Mouse (Mus musculus): ENCODE results near the gene Adprh. TPM values are rescaled to one million over a fixed set of nuclear protein-coding genes. Genes with fewer than 3 reads are reported as not detected.
A peak's percentile ranks its signal among the peaks of the same experiment; 100 is the strongest.

Adprh gene
- total and polyA plus RNA-seq, 3 experiments, result 23.4 to 27.9 (median 25.2) TPM

DNA sequence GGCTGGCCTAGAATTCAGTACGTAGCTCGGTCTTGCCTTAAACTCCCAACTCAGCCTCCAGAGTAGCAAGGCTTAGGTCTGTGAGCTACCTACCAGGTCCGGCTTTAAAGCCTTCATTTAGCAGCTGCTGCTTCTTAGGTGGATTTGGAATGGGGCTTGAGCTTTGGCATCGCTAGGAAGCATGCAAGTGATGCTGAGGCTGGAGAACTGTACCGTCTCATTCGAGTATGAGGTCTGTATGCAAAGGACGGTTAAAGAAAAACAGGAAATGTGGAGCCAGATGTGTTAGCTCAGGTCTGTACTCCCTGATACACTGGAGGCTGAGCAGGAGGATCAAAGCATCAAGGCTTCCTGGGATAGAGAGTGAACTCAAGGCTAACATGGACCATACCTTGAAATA lies 9.7 kb upstream of the Adprh start:
- TF ChIP-seq CTCF (IDR thresholded peaks at IDR 0.05), result no peak
- no peak for TF ChIP-seq POLR2A (IDR thresholded peaks at IDR 0.05; ENCODE audit: insufficient read depth, low read depth, low read length)
- TF ChIP-seq EP300 (IDR thresholded peaks at IDR 0.05; ENCODE audit: insufficient read depth, low read depth, low read length), result no peak
- H3K27ac ChIP-seq, result no peak overlapping the region
- intact Hi-C loops (cut with DNase I), result no loop called here
- no peaks in the 10 kb centered on the region for H3K27me3 ChIP-seq (ENCODE audit: control insufficient read depth, insufficient read depth, low read length)
- no peaks in the 10 kb centered on the region for H3K79me2 ChIP-seq (replicated peaks; ENCODE audit: control insufficient read depth, insufficient read depth, low read length)
- DNase-seq, result no peak
- WGBS, result 67% methylated on average over 7 of the region's 7 CpGs
- H3K4me3 ChIP-seq, result no peak overlapping the region
- no peaks in the 10 kb centered on the region for H3K36me3 ChIP-seq (ENCODE audit: control insufficient read depth, insufficient read depth, low read length)
- no peaks in the 10 kb centered on the region for H3K4me1 ChIP-seq (ENCODE audit: control insufficient read depth, insufficient read depth, low read length)
- H3K9ac ChIP-seq (ENCODE audit: low read depth, low read length), result no peak overlapping the region

DNA sequence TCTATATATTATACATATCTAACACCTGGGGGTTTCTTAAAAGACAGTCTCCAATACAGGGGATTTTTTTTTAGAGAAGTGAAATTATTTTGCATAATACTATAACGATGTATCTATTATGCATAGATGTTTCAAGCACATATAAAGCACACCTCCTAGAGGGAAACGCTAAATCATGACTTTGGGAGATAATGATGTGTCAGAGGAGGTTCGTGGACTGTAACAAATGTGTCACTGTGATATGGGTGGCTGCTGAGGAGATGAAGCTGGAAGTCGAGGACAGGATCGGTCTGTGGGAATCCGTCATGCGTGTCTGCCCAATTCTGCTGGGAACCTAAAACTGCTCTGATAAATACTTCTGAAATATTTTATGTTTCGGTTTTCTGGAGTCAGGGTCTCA lies 9.2 kb upstream of the Adprh start:
- TF ChIP-seq EP300 (IDR thresholded peaks at IDR 0.05; ENCODE audit: insufficient read depth, low read depth, low read length) (no peak), POLR2A (IDR thresholded peaks at IDR 0.05; ENCODE audit: insufficient read depth, low read depth, low read length) (no peak), CTCF (IDR thresholded peaks at IDR 0.05) (no peak)
- Histone ChIP-seq H3K4me3 (no peak overlapping the region), H3K79me2 (replicated peaks; ENCODE audit: control insufficient read depth, insufficient read depth, low read length) (no peaks in the 10 kb centered on the region), H3K9ac (ENCODE audit: low read depth, low read length) (no peak overlapping the region), H3K27me3 (ENCODE audit: control insufficient read depth, insufficient read depth, low read length) (no peaks in the 10 kb centered on the region), H3K4me1 (ENCODE audit: control insufficient read depth, insufficient read depth, low read length) (no peaks in the 10 kb centered on the region), H3K36me3 (ENCODE audit: control insufficient read depth, insufficient read depth, low read length) (no peaks in the 10 kb centered on the region), H3K27ac (no peak overlapping the region)
- DNase-seq, result no peak
- intact Hi-C loops (cut with DNase I), result no loop called here
- WGBS, result 79% methylated on average over 8 of the region's 8 CpGs

GRCm38 (mm10) chr16:38459990-38460389 lies 7.5 kb upstream of the Adprh start:
- H3K79me2 ChIP-seq (replicated peaks; ENCODE audit: control insufficient read depth, insufficient read depth, low read length), result no peaks in the 10 kb centered on the region
- intact Hi-C loops (cut with DNase I), result no loop called here
- H3K36me3 ChIP-seq (ENCODE audit: control insufficient read depth, insufficient read depth, low read length), result no peaks in the 10 kb centered on the region
- no peaks in the 10 kb centered on the region for H3K27me3 ChIP-seq (ENCODE audit: control insufficient read depth, insufficient read depth, low read length)
- WGBS, result 78% methylated on average over 4 of the region's 4 CpGs
- DNase-seq, result no peak
- no peak overlapping the region for H3K4me3 ChIP-seq
- no peak overlapping the region for H3K27ac ChIP-seq
- H3K9ac ChIP-seq (ENCODE audit: low read depth, low read length), result no peak overlapping the region
- no peaks in the 10 kb centered on the region for H3K4me1 ChIP-seq (ENCODE audit: control insufficient read depth, insufficient read depth, low read length)
- TF ChIP-seq POLR2A (IDR thresholded peaks at IDR 0.05; ENCODE audit: insufficient read depth, low read depth, low read length) (no peak), CTCF (IDR thresholded peaks at IDR 0.05) (no peak), EP300 (IDR thresholded peaks at IDR 0.05; ENCODE audit: insufficient read depth, low read depth, low read length) (no peak)

DNA sequence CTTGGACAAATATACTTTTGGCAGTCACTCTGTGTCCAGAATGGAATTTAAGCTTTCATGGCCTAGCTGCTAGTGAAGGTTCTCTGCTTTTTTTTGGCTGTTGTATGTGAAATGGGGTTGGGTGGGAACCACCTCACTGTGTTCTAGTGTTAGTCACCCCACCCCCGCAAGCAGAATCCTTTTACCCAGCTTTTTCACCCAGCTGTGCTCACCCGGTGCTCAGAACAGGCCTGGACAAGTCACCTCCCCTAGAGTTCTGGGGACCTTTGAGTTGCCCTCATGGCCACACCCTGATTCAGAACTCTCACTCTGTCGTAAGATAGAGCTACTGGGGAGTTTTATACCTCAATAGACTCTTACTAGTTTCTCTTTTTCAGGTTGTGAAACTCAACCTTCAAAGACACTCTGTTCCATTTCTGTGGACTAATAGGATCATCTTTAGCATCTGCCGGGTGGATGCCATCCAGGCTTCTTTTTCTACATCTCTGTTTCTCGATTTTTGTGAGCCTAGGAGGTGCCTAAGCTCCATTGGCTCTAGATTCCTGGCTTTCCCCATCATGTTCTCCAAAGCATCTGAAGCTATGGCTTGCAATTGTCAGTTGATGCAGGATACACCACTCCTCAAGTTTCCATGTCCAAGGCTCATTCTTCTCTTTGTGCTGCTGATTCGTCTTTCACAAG lies 6.2 kb upstream of the Adprh start:
- peak in 1 of 2 experiments; percentile 23 for DNase-seq
- intact Hi-C loops (cut with DNase I), result no loop called here
- no peaks in the 10 kb centered on the region for H3K79me2 ChIP-seq (replicated peaks; ENCODE audit: control insufficient read depth, insufficient read depth, low read length)

DNA sequence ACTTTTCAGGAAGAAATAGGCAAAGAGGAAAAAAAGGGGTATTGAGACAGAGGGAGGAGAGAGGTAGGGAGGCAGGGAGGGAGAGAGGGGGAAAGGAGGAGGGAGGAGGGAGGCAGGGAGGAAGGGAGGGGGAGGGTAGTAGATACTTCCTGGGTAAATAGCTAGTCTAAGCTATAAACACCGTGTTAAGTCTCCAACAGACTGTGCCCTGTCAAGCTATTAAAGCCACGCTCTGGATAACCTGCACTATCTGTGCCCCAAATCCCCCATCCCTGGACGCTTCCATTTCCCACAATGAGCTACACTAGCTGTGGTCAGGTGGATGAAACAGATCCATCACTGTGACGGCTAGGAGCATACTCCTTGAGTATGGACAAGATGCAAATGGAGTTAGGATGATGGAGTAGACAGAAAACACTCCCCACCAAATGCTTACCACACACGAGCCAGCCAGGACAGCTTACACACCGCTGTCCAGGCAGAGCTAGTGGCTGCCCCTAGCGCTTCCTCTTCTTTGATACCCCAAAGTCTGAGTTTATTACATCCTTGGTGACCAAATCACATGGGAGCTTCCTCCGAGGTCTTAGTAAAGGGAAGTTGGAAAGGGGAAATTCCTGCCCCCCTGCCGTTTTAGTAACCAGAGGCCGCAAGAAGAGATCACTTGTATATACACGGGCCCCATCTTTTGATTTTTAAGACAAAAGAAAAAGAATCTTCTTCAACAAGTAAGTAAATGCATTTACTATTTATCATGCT lies 4.5 kb upstream of the Adprh start:
- WGBS, result 56% methylated on average over 11 of the region's 11 CpGs
- no peak overlapping the region for H3K4me3 ChIP-seq
- TF ChIP-seq POLR2A (IDR thresholded peaks at IDR 0.05; ENCODE audit: insufficient read depth, low read depth, low read length) (no peak), CTCF (IDR thresholded peaks at IDR 0.05) (no peak), EP300 (IDR thresholded peaks at IDR 0.05; ENCODE audit: insufficient read depth, low read depth, low read length) (no peak)
- DNase-seq, result peak in 1 of 2 experiments; percentile 18
- H3K36me3 ChIP-seq (ENCODE audit: control insufficient read depth, insufficient read depth, low read length), result no peaks in the 10 kb centered on the region
- intact Hi-C loops (cut with DNase I), result no loop called here
- H3K27me3 ChIP-seq (ENCODE audit: control insufficient read depth, insufficient read depth, low read length), result no peaks in the 10 kb centered on the region
- H3K27ac ChIP-seq, result no peak overlapping the region
- no peaks in the 10 kb centered on the region; the same call in 1 of the 2 replicates for H3K4me1 ChIP-seq (ENCODE audit: control insufficient read depth, insufficient read depth, low read length)
- H3K9ac ChIP-seq (ENCODE audit: low read depth, low read length), result no peak overlapping the region
- no peaks in the 10 kb centered on the region for H3K79me2 ChIP-seq (replicated peaks; ENCODE audit: control insufficient read depth, insufficient read depth, low read length)

More for the DNA sequence above, 6.2 kb upstream of the Adprh start:
- H3K4me3 ChIP-seq, result no peak overlapping the region
- no peaks in the 10 kb centered on the region for H3K36me3 ChIP-seq (ENCODE audit: control insufficient read depth, insufficient read depth, low read length)
- no peak overlapping the region for H3K9ac ChIP-seq (ENCODE audit: low read depth, low read length)
- H3K27ac ChIP-seq, result no peak overlapping the region
- H3K27me3 ChIP-seq (ENCODE audit: control insufficient read depth, insufficient read depth, low read length), result no peaks in the 10 kb centered on the region
- WGBS, result 59% methylated on average over 6 of the region's 6 CpGs
- no peaks in the 10 kb centered on the region for H3K4me1 ChIP-seq (ENCODE audit: control insufficient read depth, insufficient read depth, low read length)
- TF ChIP-seq CTCF (IDR thresholded peaks at IDR 0.05) (no peak), EP300 (IDR thresholded peaks at IDR 0.05; ENCODE audit: insufficient read depth, low read depth, low read length) (no peak), POLR2A (IDR thresholded peaks at IDR 0.05; ENCODE audit: insufficient read depth, low read depth, low read length) (no peak)

Data from heart, adult 2 months (tissue).